ENCODE assay signal across 16 mouse cellular contexts in genomic region chr9:63876886-63877285, GRCm38 (mm10).
DNase-seq lines count a peak whose midpoint lies in the region; ATAC-seq and TF ChIP-seq lines count a peak whose summit lies in the region.
"Had no signal": no experiment of that assay in that cellular context is flagged by ENCODE, and none has a peak within 500 bp of the region (broad histone marks: within the 10 kb centered on the region; RNA-seq: fewer than 3 reads in every experiment).

No protein-coding gene starts in this region.

- TF ChIP-seq EP300 in heart, adult 2 months (IDR thresholded peaks at IDR 0.05; ENCODE audit: insufficient read depth, low read depth, low read length) = no peak

- no peaks in the 10 kb centered on the region for H3K36me3 ChIP-seq in heart, embryonic 11.5 days (ENCODE audit: control insufficient read depth, insufficient read depth, low read length)
- no peaks in the 10 kb centered on the region for H3K36me3 ChIP-seq in heart, adult 2 months (ENCODE audit: control insufficient read depth, insufficient read depth, low read length)
- no peaks in the 10 kb centered on the region for H3K36me3 ChIP-seq in intestine, postnatal 0 days (ENCODE audit: control insufficient read depth, insufficient read depth)
- no peaks in the 10 kb centered on the region for H3K36me3 ChIP-seq in neural tube, embryonic 15.5 days

- intact Hi-C loops in heart, adult 2 months (cut with DNase I) = no loop called here

- no peak for TF ChIP-seq POLR2A in heart, adult 2 months (IDR thresholded peaks at IDR 0.05; ENCODE audit: insufficient read depth, low read depth, low read length)

- WGBS in heart, embryonic 11.5 days (ENCODE audit: insufficient replicate concordance) = 24% methylated on average over 13 of the region's 13 CpGs
- 16% methylated on average over 13 of the region's 13 CpGs for WGBS in heart, adult 2 months
- 23% methylated on average over 13 of the region's 13 CpGs for WGBS in intestine, postnatal 0 days
- WGBS in neural tube, embryonic 15.5 days = 42% methylated on average over 13 of the region's 13 CpGs

- no peak for DNase-seq in heart, adult 2 months
- DNase-seq in layer of hippocampus, adult 2 months (ENCODE audit: low spot score in 2 of 2) = no peak
- DNase-seq in layer of hippocampus, postnatal 36 days = no peak
- no peak for DNase-seq in gastrocnemius, adult 8-10 months (ENCODE audit: low spot score in 2 of 2)
- DNase-seq in thymus, postnatal 10 days (ENCODE audit: low spot score in 2 of 2) = no peak
- DNase-seq: adrenal gland, postnatal 14 days; cerebellum, adult 18-20 months; forebrain, postnatal 0 days; heart, adult 11 months; lung, adult 18-20 months; spleen, adult 18-20 months; thymus, postnatal 4 days had no signal

- peaks cover 15% of the 10 kb centered on the region for H3K4me1 ChIP-seq in heart, embryonic 11.5 days (ENCODE audit: control insufficient read depth, insufficient read depth, low read length)
- no peaks in the 10 kb centered on the region for H3K4me1 ChIP-seq in heart, adult 2 months (ENCODE audit: control insufficient read depth, insufficient read depth, low read length)
- H3K4me1 ChIP-seq in intestine, postnatal 0 days (replicated peaks; ENCODE audit: control insufficient read depth, insufficient read depth, low read length) = no peaks in the 10 kb centered on the region
- peaks cover 52% of the 10 kb centered on the region for H3K4me1 ChIP-seq in neural tube, embryonic 15.5 days

- H3K4me2 ChIP-seq in heart, embryonic 11.5 days = peak overlapping the region; percentile 44
- peak overlapping the region; percentile 42 for H3K4me2 ChIP-seq in intestine, postnatal 0 days (replicated peaks; ENCODE audit: low read depth)
- peak overlapping the region; percentile 24 for H3K4me2 ChIP-seq in neural tube, embryonic 15.5 days

- H3K4me3 ChIP-seq in heart, embryonic 11.5 days (ENCODE audit: low read depth, low read length) = no peak overlapping the region
- no peak overlapping the region for H3K4me3 ChIP-seq in heart, adult 2 months
- 0 out of 2 replicates have a peak overlapping the region, but pooled peaks have one; percentile 11 for H3K4me3 ChIP-seq in layer of hippocampus, adult 2 months
- H3K4me3 ChIP-seq in intestine, postnatal 0 days (ENCODE audit: low read depth, low read length) = no peak overlapping the region
- no peak overlapping the region for H3K4me3 ChIP-seq in neural tube, embryonic 15.5 days (replicated peaks)

- no peak for ATAC-seq in heart, embryonic 11.5 days (replicated peaks; ENCODE audit: insufficient number of reproducible peaks, low FRiP score, low TSS enrichment)
- ATAC-seq in intestine, postnatal 0 days = no peak
- no peak for ATAC-seq in neural tube, embryonic 15.5 days (ENCODE audit: low FRiP score)
- ATAC-seq: forebrain, postnatal 0 days; midbrain, embryonic 16.5 days had no signal

- no peaks in the 10 kb centered on the region for H3K9me3 ChIP-seq in heart, embryonic 11.5 days (replicated peaks; ENCODE audit: control insufficient read depth, low read length)
- no peaks in the 10 kb centered on the region for H3K9me3 ChIP-seq in intestine, postnatal 0 days (ENCODE audit: control insufficient read depth)
- H3K9me3 ChIP-seq in neural tube, embryonic 15.5 days (replicated peaks) = no peaks in the 10 kb centered on the region

- no peaks in the 10 kb centered on the region for H3K79me2 ChIP-seq in heart, adult 2 months (replicated peaks; ENCODE audit: control insufficient read depth, insufficient read depth, low read length)

- no peak for TF ChIP-seq CTCF in heart, adult 2 months (IDR thresholded peaks at IDR 0.05)
- TF ChIP-seq CTCF in layer of hippocampus, adult 2 months (conservative IDR thresholded peaks at IDR 0.05) = no peak
- TF ChIP-seq CTCF in intestine, postnatal 0 days (IDR thresholded peaks at IDR 0.05; ENCODE audit: low read depth) = no peak

- H3K27ac ChIP-seq in heart, embryonic 11.5 days (ENCODE audit: low read depth, low read length) = peak overlapping the region; percentile 70
- no peak overlapping the region for H3K27ac ChIP-seq in heart, adult 2 months
- no peak overlapping the region for H3K27ac ChIP-seq in layer of hippocampus, adult 2 months
- H3K27ac ChIP-seq in intestine, postnatal 0 days (ENCODE audit: low read depth, low read length) = no peak overlapping the region
- peak overlapping the region; percentile 61 for H3K27ac ChIP-seq in neural tube, embryonic 15.5 days (replicated peaks)

- no peak overlapping the region for H3K9ac ChIP-seq in heart, embryonic 11.5 days (ENCODE audit: low read depth, low read length)
- no peak overlapping the region for H3K9ac ChIP-seq in heart, adult 2 months (ENCODE audit: low read depth, low read length)
- H3K9ac ChIP-seq in intestine, postnatal 0 days (ENCODE audit: low read depth, low read length) = no peak overlapping the region
- H3K9ac ChIP-seq in neural tube, embryonic 15.5 days (replicated peaks) = no peak overlapping the region
- H3K9ac ChIP-seq: forebrain, postnatal 0 days had no signal

- H3K27me3 ChIP-seq in heart, embryonic 11.5 days (ENCODE audit: control insufficient read depth, insufficient read depth, low read length) = no peaks in the 10 kb centered on the region
- no peaks in the 10 kb centered on the region for H3K27me3 ChIP-seq in heart, adult 2 months (ENCODE audit: control insufficient read depth, insufficient read depth, low read length)
- H3K27me3 ChIP-seq in intestine, postnatal 0 days (replicated peaks; ENCODE audit: control insufficient read depth, insufficient read depth, low read length) = no peaks in the 10 kb centered on the region
- H3K27me3 ChIP-seq in neural tube, embryonic 15.5 days (replicated peaks) = 0 out of 2 replicates have a peak, but pooled peaks cover 4% of the 10 kb centered on the region

Comparison
In these comparisons a context has a peak if more than half of its experiments do, and no peak if none do; other contexts are left out.
1. H3K27ac ChIP-seq: peak in heart, embryonic 11.5 days (single experiment) and neural tube, embryonic 15.5 days (single experiment); none in heart, adult 2 months (single experiment), layer of hippocampus, adult 2 months (single experiment) and intestine, postnatal 0 days (single experiment).
2. Peak in every context shown above with its lines, with median percentiles within 50 percentile points of each other: H3K4me2 ChIP-seq.